Mouse (Mus musculus): ENCODE measurements around the gene Cbx1. TPM values are rescaled to one million over a fixed set of nuclear protein-coding genes. Genes with fewer than 3 reads are reported as not detected.

The Cbx1 gene
- 10 to 100 TPM; 38.7 to 49.2 TPM for polyA plus RNA-seq (2017; shearing (Covaris generic))

DNA sequence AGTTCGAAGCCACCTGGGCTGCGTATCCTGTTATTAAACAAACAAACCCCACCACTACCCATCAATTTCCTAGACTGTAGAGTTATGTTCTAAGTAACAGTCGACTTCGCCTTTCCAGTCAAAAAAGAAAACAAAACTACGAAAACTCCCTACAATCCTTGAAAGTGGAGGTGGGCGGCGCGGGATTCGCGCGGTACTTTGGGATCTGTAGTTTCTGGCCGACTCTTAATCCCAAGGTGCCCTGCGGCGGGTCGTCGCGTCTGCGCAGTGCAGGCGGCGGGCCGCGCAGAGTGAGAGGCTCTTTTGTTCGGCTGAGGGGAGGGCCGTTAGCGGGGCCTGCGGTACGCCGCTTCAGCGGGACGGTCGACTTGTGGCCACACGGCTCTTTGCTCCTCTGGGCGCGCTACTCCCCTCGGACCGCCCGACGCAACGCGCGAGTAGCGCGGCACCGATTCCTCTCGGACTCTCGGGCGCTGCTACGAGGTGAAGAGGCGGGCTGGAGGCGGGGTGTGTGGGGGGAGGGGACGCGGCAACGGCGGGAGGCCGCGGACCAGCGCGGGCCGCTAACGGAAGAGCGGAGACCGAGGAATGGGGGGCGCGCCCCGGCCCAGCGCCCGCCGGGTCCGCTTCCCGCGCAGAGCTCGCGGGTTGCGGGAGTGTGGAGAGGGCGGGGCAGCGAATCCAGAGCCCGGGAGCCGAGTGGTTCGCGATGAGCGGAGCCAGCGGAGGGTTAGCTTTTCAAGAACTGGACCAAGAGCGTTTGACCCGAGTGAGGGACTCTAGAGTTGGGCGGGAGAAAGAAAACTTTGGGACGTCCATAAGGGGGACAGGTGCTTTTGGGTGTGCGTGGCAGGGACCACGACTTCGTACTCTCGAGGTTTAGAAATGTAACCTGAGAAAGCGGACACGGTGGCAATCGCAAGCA is at the start of gene Cbx1:
Cbx1 (plus strand) TSS at position 257 of the 925 bp plus-strand sequence.

DNA sequence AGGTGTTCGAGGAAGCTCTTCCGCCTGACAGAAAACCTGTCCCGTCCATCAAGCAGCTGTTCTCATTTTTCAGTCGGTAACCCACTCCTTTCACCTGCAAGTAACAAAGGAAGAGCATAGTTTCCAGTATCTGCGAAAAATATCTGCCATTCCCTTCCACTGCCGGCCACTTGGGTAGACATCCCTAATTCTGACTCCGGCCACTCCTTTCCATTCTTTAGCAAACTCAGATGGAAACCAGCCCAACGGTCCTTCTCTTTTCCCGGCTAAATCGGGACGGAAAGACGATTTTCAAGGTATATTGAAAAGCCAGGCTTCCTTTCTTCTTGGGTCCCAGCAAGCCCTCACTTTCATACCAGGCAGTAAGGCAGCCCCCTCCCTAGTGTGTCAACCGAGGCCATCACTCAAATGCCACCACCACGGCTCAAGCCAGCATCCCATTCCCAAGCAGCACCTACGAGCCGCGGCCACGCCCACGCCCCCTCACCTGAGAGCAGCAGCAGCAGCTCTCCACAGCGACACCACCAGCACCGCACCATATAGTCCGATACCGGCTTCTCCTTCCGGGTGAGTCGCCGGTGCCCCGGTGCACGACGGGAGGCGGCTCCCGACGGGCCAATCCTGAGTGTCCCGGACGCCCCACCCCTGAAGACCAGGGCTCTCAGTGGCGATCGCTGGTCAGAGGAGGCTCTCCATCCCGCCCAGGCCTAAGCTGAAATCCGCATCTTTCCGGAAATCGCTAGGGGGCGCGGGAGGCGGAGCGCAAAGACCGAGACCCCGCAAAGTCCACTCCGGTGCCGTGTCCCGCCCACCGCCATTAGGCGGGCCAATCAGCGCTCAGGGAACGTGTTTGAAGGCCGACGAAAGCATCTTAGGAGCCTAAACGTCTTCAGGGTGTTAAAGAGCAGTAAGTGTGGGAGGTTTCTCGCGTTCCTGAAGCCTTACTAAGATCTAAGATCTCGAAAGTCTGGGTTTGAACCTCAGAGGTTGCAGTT is 11.7 kb upstream of the Cbx1 start, which contains the start of gene Snx11:
Snx11 (minus strand) TSS at position 592 of the 995 bp plus-strand sequence.

DNA sequence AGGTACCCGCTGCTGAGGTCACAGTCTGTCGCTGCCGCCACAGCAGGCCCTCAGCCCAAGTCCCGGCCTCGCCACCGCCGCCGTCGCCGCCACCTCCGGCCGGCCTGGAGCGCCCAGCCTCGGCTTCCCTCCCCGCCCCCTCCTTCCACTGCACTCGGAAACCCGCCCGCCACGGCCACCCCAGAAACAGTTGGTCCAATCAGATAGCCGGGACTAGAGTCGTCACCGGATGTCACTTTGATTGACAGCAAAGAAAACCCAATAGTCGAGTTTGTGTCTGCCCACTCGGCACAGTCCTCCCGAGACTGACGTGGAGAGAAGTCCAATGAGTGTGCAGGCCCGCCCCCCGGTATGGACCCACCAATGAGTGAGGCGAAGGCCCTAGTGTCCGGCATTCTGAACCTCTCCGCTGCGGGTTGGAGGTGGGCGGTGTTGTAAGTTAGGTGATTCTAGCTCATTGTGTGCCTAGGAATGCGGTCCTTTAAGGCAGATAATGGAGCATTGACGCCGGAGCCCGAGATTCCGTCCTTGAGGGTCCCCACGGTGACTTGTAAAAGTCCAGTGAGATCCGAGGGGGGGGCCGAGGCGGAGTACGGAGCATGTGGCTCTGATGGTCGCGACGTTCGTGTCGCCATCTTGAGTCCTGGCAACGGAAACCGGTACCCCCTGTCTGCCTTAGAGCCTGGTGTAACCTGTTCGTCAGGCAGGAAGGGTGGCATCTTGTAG is 41.0 kb downstream of the Cbx1 start, which contains the start of gene Nfe2l1:
Nfe2l1 (minus strand) TSS at position 156 of the 726 bp plus-strand sequence.

DNA sequence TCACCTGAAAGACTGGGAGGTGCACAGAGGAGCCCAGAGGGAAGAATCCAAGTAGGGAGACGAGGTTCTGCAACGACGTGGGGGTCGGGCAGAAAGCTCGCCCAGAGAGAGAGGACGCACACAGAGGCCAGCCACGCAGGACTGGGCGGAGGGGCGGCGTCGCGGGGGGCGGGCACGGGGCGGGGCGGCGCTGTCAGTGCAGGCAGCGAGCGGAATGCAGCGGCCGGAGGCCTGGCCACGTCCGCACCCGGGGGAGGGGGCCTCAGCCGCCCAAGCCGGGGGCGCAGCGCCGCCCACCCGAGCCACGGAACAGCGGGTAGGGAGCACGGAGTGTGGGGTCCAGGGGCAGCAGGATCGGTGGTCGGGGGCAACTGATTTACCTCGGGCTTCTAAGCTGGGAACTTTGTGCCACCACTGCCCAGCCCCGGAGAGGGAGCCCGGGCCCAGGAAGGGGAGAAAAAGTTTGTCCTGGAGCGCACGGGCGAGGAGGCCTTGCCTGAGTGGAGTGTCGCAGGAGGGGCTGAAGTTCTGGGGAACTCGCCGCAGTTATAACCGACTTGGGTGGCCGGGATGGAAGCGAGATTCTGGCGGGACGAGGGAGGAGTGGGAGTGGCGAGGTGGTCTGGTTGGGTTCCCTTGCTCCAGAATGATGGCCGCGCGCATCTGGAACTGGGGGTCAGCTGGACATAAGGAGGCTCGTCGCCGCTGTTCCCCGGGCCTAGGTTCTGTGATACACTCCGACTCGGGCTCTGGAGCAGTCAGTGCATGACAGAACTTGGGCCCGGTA is 60.9 kb downstream of the Cbx1 start, which contains the start of gene Copz2:
Copz2 (plus strand) TSS at position 190 of the 787 bp plus-strand sequence.

Other genes with a start within 250 kb of the Cbx1 start
- 10 to 100 TPM; 19.7 to 22.1 TPM for gene Snx11, start 11.6 kb upstream of the Cbx1 start, polyA plus RNA-seq (2017; shearing (Covaris generic))
- 10 to 100 TPM; 27.7 to 43.2 TPM for gene Nfe2l1, start 40.8 kb downstream of the Cbx1 start, polyA plus RNA-seq (2017; shearing (Covaris generic))
- under 1 TPM; 0.29 to 0.31 TPM for gene Copz2, start 60.7 kb downstream of the Cbx1 start, polyA plus RNA-seq (2017; shearing (Covaris generic))
- 100 to 1,000 TPM in 1 of 2 experiments, 10 to 100 TPM in 1; 65.7 to 112 TPM for gene Cdk5rap3, start 127.4 kb downstream of the Cbx1 start, polyA plus RNA-seq (2017; shearing (Covaris generic))
- under 1 TPM in 1 of 2 experiments, not detected in 1; 0.49 TPM for gene Prr15l, start 139.0 kb downstream of the Cbx1 start, polyA plus RNA-seq (2017; shearing (Covaris generic))
- 10 to 100 TPM; 36.8 to 52.3 TPM for gene Pnpo, start 154.9 kb downstream of the Cbx1 start, polyA plus RNA-seq (2017; shearing (Covaris generic))
- 10 to 100 TPM; 49.0 to 58.2 TPM for gene Sp2, start 193.8 kb downstream of the Cbx1 start, polyA plus RNA-seq (2017; shearing (Covaris generic))
- 1 to 10 TPM; 5.6 to 8.8 TPM for gene Sp6, start 224.3 kb downstream of the Cbx1 start, polyA plus RNA-seq (2017; shearing (Covaris generic))
- gene Scrn2, start 240.8 kb downstream of the Cbx1 start, polyA plus RNA-seq (2017; shearing (Covaris generic)), result 10 to 100 TPM in 1 of 2 experiments, 1 to 10 TPM in 1; 10.0 to 14.0 TPM